Mouse (Mus musculus) intestine, embryonic 15.5 days (tissue): ENCODE results near the gene Pnpla2. TPM values are rescaled to one million over a fixed set of nuclear protein-coding genes. Genes with fewer than 3 reads are reported as not detected.

ENCODE experiments used
- ATAC-seq: fragments of 200-750 bp; cut with Nextera tagmentation; 2 replicates; pipeline ENCODE4 v1.8.0; 2017; ENCODE audit warnings: moderate TSS enrichment, moderate library complexity
- H3K27ac ChIP-seq: fragments of 300-500 bp; sonication (generic); 2 replicates; pipeline ENCODE4 v1.5.1; 2015; ENCODE audit warnings: mild to moderate bottlenecking, inconsistent platforms
- H3K27me3 ChIP-seq: fragments of 300-500 bp; sonication (generic); replicated peaks from 2 replicates; pipeline ENCODE4 v1.6.1; 2015; ENCODE audit warnings: inconsistent platforms
- H3K36me3 ChIP-seq: fragments of 300-500 bp; sonication (generic); 2 replicates; pipeline ENCODE4 v1.6.1; 2015; ENCODE audit warnings: inconsistent platforms
- H3K4me1 ChIP-seq: fragments of 300-500 bp; sonication (generic); replicated peaks from 2 replicates; pipeline ENCODE4 v1.6.1; 2015; ENCODE audit warnings: inconsistent platforms
- H3K4me2 ChIP-seq: fragments of 300-500 bp; sonication (generic); replicated peaks from 2 replicates; pipeline ENCODE4 v1.6.1; 2015; ENCODE audit warnings: mild to moderate bottlenecking, inconsistent platforms
- H3K4me3 ChIP-seq: fragments of 300-500 bp; sonication (generic); replicated peaks from 2 replicates; pipeline ENCODE4 v1.5.1; 2015; ENCODE audit warnings: inconsistent platforms
- H3K9ac ChIP-seq: fragments of 300-500 bp; sonication (generic); 2 replicates; pipeline ENCODE4 v1.6.1; 2015; ENCODE audit warnings: inconsistent platforms
- H3K9me3 ChIP-seq: fragments of 300-500 bp; sonication (generic); 2 replicates; pipeline ENCODE4 v1.6.1; 2016; ENCODE audit warnings: inconsistent platforms
- WGBS: fragments of 180-500 bp; shearing (Covaris S2); methylation state at CpG from one replicate; pipeline ENCODE4 v1.1.7; 2015; 5-methylcytosine and 5-hydroxymethylcytosine counted together
- polyA plus RNA-seq: library from polyadenylated mRNA; unstranded; fragments of >200 nt; fragmentation: Nextera tagmentation; extraction: Ambion mirVana; gene quantifications from 2 replicates; pipeline ENCODE4 v1.2.1, GENCODE M21; 2015

Gene Pnpla2
- polyA plus RNA-seq, 1 experiment from 2014 or later: 35.1 TPM

- Histone ChIP-seq H3K36me3 (no peaks in the 10 kb centered on the region), H3K4me3 (no peak overlapping the region), H3K4me2 (no peak overlapping the region), H3K27ac (peak overlapping the region; percentile 25; the same call in 1 of the 2 replicates), H3K9ac (no peak overlapping the region), H3K9me3 (no peaks in the 10 kb centered on the region), H3K27me3 (no peaks in the 10 kb centered on the region), H3K4me1 (no peaks in the 10 kb centered on the region)
- ATAC-seq: peak; percentile 60
- WGBS: 57% methylated on average over 9 of the region's 9 CpGs
Measured at GRCm38 (mm10) chr7:141420030-141420702, 34.8 kb upstream of the Pnpla2 start.

GRCm38 (mm10) chr7:141423811-141424210 is 31.2 kb upstream of the Pnpla2 start:
- Histone ChIP-seq H3K4me2 (no peak overlapping the region), H3K4me3 (no peak overlapping the region), H3K27ac (no peak overlapping the region), H3K9me3 (no peaks in the 10 kb centered on the region), H3K36me3 (no peaks in the 10 kb centered on the region), H3K9ac (no peak overlapping the region), H3K27me3 (no peaks in the 10 kb centered on the region), H3K4me1 (peaks cover 3% of the 10 kb centered on the region; the same call in 1 of the 2 replicates)
- ATAC-seq: no peak
- 68% methylated on average over 4 of the region's 4 CpGs for WGBS

- H3K27ac ChIP-seq: no peak overlapping the region
- WGBS: 77% methylated on average over 12 of the region's 12 CpGs
- no peaks in the 10 kb centered on the region for H3K9me3 ChIP-seq
- no peak for ATAC-seq
- H3K9ac ChIP-seq: no peak overlapping the region
- peaks cover 14% of the 10 kb centered on the region; the same call in 1 of the 2 replicates for H3K36me3 ChIP-seq
- H3K4me2 ChIP-seq: no peak overlapping the region
- peaks cover 9% of the 10 kb centered on the region; the same call in 1 of the 2 replicates for H3K4me1 ChIP-seq
- no peaks in the 10 kb centered on the region for H3K27me3 ChIP-seq
- H3K4me3 ChIP-seq: no peak overlapping the region
Measured at GRCm38 (mm10) chr7:141426948-141427730, 27.9 kb upstream of the Pnpla2 start.

GRCm38 (mm10) chr7:141428701-141429100 is 26.3 kb upstream of the Pnpla2 start:
- no peak for ATAC-seq
- H3K4me1 ChIP-seq: peaks cover 12% of the 10 kb centered on the region; the same call in 1 of the 2 replicates
- H3K36me3 ChIP-seq: peaks cover 23% of the 10 kb centered on the region; the same call in 1 of the 2 replicates
- peak overlapping the region; percentile 41; the same call in 1 of the 2 replicates for H3K4me2 ChIP-seq
- no peaks in the 10 kb centered on the region for H3K27me3 ChIP-seq
- no peak overlapping the region for H3K27ac ChIP-seq
- H3K4me3 ChIP-seq: 0 out of 2 replicates have a peak overlapping the region, but pooled peaks have one; percentile 9
- no peak overlapping the region for H3K9ac ChIP-seq
- WGBS: 50% methylated on average over 5 of the region's 5 CpGs
- H3K9me3 ChIP-seq: no peaks in the 10 kb centered on the region

GRCm38 (mm10) chr7:141429310-141429709 is 25.7 kb upstream of the Pnpla2 start, which contains the start of gene Cend1:
TSS of gene Cend1 (minus strand) at chr7:141429491.
- H3K27ac ChIP-seq: no peak within 1 kb of the TSS
- peak within 1 kb of the TSS; percentile 41 for H3K4me2 ChIP-seq
- WGBS: 6% methylated on average over 19 of the region's 19 CpGs
- H3K36me3 ChIP-seq: peaks cover 25% of the 10 kb centered on the region; the same call in 1 of the 2 replicates
- no peaks in the 10 kb centered on the region for H3K27me3 ChIP-seq
- H3K4me1 ChIP-seq: peaks cover 18% of the 10 kb centered on the region
- ATAC-seq: peak; percentile 64
- no peak within 1 kb of the TSS for H3K9ac ChIP-seq
- peak within 1 kb of the TSS; percentile 9; the same call in 1 of the 2 replicates for H3K4me3 ChIP-seq
- no peaks in the 10 kb centered on the region for H3K9me3 ChIP-seq

- Histone ChIP-seq H3K9ac (no peak overlapping the region), H3K4me2 (peak overlapping the region; percentile 41; the same call in 1 of the 2 replicates), H3K27ac (no peak overlapping the region), H3K9me3 (no peaks in the 10 kb centered on the region), H3K27me3 (no peaks in the 10 kb centered on the region), H3K36me3 (peaks cover 25% of the 10 kb centered on the region; the same call in 1 of the 2 replicates), H3K4me3 (no peak overlapping the region), H3K4me1 (peaks cover 25% of the 10 kb centered on the region)
- WGBS: 59% methylated on average over 9 of the region's 9 CpGs
- ATAC-seq: no peak
Measured at GRCm38 (mm10) chr7:141429840-141430584, 25.0 kb upstream of the Pnpla2 start.

- no peak for ATAC-seq
- H3K9ac ChIP-seq: no peak overlapping the region; the same call in 1 of the 2 replicates
- H3K4me1 ChIP-seq: peaks cover 31% of the 10 kb centered on the region
Measured at GRCm38 (mm10) chr7:141430585-141431240, 24.3 kb upstream of the Pnpla2 start.

GRCm38 (mm10) chr7:141431434-141432185 is 23.4 kb upstream of the Pnpla2 start:
- Histone ChIP-seq H3K4me1 (peaks cover 40% of the 10 kb centered on the region), H3K9ac (no peak overlapping the region), H3K4me3 (no peak overlapping the region), H3K4me2 (no peak overlapping the region), H3K27me3 (no peaks in the 10 kb centered on the region), H3K9me3 (no peaks in the 10 kb centered on the region), H3K36me3 (peaks cover 25% of the 10 kb centered on the region; the same call in 1 of the 2 replicates), H3K27ac (no peak overlapping the region)
- ATAC-seq: no peak
- 94% methylated on average over 19 of the region's 19 CpGs for WGBS

More at GRCm38 (mm10) chr7:141430585-141431240, 24.3 kb upstream of the Pnpla2 start:
- H3K9me3 ChIP-seq: no peaks in the 10 kb centered on the region
- H3K27me3 ChIP-seq: no peaks in the 10 kb centered on the region
- no peak overlapping the region for H3K4me2 ChIP-seq
- WGBS: 90% methylated on average over 9 of the region's 9 CpGs
- H3K27ac ChIP-seq: no peak overlapping the region
- no peak overlapping the region for H3K4me3 ChIP-seq
- peaks cover 25% of the 10 kb centered on the region; the same call in 1 of the 2 replicates for H3K36me3 ChIP-seq

GRCm38 (mm10) chr7:141432186-141432611 is 22.8 kb upstream of the Pnpla2 start:
- WGBS: 78% methylated on average over 8 of the region's 8 CpGs
- peaks cover 25% of the 10 kb centered on the region; the same call in 1 of the 2 replicates for H3K36me3 ChIP-seq
- ATAC-seq: no peak
- no peak overlapping the region for H3K4me3 ChIP-seq
- H3K9ac ChIP-seq: no peak overlapping the region
- H3K4me1 ChIP-seq: peaks cover 40% of the 10 kb centered on the region
- no peak overlapping the region for H3K4me2 ChIP-seq
- no peak overlapping the region for H3K27ac ChIP-seq
- no peaks in the 10 kb centered on the region for H3K9me3 ChIP-seq
- no peaks in the 10 kb centered on the region for H3K27me3 ChIP-seq

- WGBS: 88% methylated on average over 6 of the region's 6 CpGs
- no peak overlapping the region for H3K27ac ChIP-seq
- peaks cover 25% of the 10 kb centered on the region; the same call in 1 of the 2 replicates for H3K36me3 ChIP-seq
- no peak for ATAC-seq
- no peak overlapping the region for H3K4me2 ChIP-seq
- H3K9me3 ChIP-seq: no peaks in the 10 kb centered on the region
- no peak overlapping the region for H3K4me3 ChIP-seq
- no peaks in the 10 kb centered on the region for H3K27me3 ChIP-seq
- H3K9ac ChIP-seq: 0 out of 2 replicates have a peak overlapping the region, but pooled peaks have one; percentile 56
- peaks cover 40% of the 10 kb centered on the region for H3K4me1 ChIP-seq
Measured at GRCm38 (mm10) chr7:141432741-141433516, 22.1 kb upstream of the Pnpla2 start.
